Mouse (Mus musculus) bone marrow, adult 2 months (tissue): ENCODE results near the gene Cd80.

Experiments
- CTCF ChIP-seq: fragments of 200-500 bp; IDR thresholded peaks from 2 replicates; pipeline ENCODE4 v1.5.1; 2011; ENCODE audit warnings: low read length, control low read depth; ENCODE audit not compliant: control insufficient read depth, insufficient read depth
- POLR2A ChIP-seq: fragments of 200-500 bp; IDR thresholded peaks from 2 replicates; pipeline ENCODE4 v1.6.1; 2011; ENCODE audit warnings: low read depth, mild to moderate bottlenecking, control low read depth, low read length, borderline replicate concordance; ENCODE audit not compliant: control insufficient read depth

DNA sequence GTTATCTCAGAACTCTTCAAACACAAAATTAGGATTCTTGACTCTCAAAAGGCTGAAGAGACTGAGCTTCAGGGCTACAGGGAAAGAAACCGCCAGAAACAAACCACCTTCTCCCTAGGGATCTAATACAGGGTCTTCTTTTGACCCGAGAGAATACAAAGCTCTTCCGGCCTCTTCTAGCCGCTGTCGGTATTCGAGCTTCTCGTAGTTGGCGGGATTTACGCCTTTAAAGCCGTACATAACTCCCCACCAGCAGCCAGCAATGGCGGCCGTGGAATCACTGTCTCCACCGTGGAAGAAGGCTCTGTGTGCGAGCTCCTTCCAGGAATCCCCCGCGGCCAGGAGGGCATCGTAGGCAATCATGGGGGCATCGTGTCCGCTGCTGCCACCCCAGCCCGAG lies 9.8 kb upstream of the Cd80 start:
- TF ChIP-seq POLR2A (no peak), CTCF (no peak)
